Mouse (Mus musculus): ENCODE data around the gene Ppp4r2.

Gene Ppp4r2

GRCm38 (mm10) chr6:100882381-100883213 is 49.2 kb downstream of the Ppp4r2 start:
- DNase-seq (ENCODE audit: low read depth in 2 of 2, low spot score in 2 of 2), result peak; percentile 46 to 48

GRCm38 (mm10) chr6:100883233-100883632 is 49.8 kb downstream of the Ppp4r2 start:
- DNase-seq (ENCODE audit: low read depth in 2 of 2, low spot score in 2 of 2), result peak in 1 of 2 experiments; percentile 9

- DNase-seq (ENCODE audit: low read depth in 2 of 2, low spot score in 2 of 2), result no peak
These were observed 51.3 kb downstream of the Ppp4r2 start for GRCm38 (mm10) chr6:100884594-100885225.

- DNase-seq (ENCODE audit: low read depth in 2 of 2, low spot score in 2 of 2), result no peak
These were observed 52.0 kb downstream of the Ppp4r2 start for GRCm38 (mm10) chr6:100885376-100885775.

GRCm38 (mm10) chr6:100887012-100887411 is 53.6 kb downstream of the Ppp4r2 start:
- DNase-seq (ENCODE audit: low read depth in 2 of 2, low spot score in 2 of 2), result no peak

- no peak for DNase-seq (ENCODE audit: low read depth in 2 of 2, low spot score in 2 of 2)
These were observed 55.9 kb downstream of the Ppp4r2 start for GRCm38 (mm10) chr6:100889340-100889739.

GRCm38 (mm10) chr6:100892489-100892888 is 59.1 kb downstream of the Ppp4r2 start:
- DNase-seq (ENCODE audit: low read depth in 2 of 2, low spot score in 2 of 2), result no peak

GRCm38 (mm10) chr6:100893073-100893472 is 59.7 kb downstream of the Ppp4r2 start:
- DNase-seq (ENCODE audit: low read depth in 2 of 2, low spot score in 2 of 2), result no peak

- DNase-seq (ENCODE audit: low read depth in 2 of 2, low spot score in 2 of 2), result no peak
These were observed 61.8 kb downstream of the Ppp4r2 start for GRCm38 (mm10) chr6:100895183-100895582.

GRCm38 (mm10) chr6:100896883-100897282 is 63.5 kb downstream of the Ppp4r2 start:
- DNase-seq (ENCODE audit: low read depth in 2 of 2, low spot score in 2 of 2), result no peak

GRCm38 (mm10) chr6:100904463-100904862 is 71.0 kb downstream of the Ppp4r2 start:
- DNase-seq (ENCODE audit: low read depth in 2 of 2, low spot score in 2 of 2), result no peak

GRCm38 (mm10) chr6:100910136-100910675 is 76.8 kb downstream of the Ppp4r2 start:
- DNase-seq (ENCODE audit: low read depth in 2 of 2, low spot score in 2 of 2), result no peak

All from CD8-positive naive resting alpha-beta T cell, adult 2 months (primary cell).